Mouse (Mus musculus) frontal cortex, postnatal 25 days (tissue): ENCODE results near the gene Comt.

Source experiments
- DNase-seq, 2 experiments: peaks; one replicate each; pipeline ENCODE4 v3.0.0; 2022; ENCODE audit warnings: low spot score in 2 of 2

The Comt gene

DNA sequence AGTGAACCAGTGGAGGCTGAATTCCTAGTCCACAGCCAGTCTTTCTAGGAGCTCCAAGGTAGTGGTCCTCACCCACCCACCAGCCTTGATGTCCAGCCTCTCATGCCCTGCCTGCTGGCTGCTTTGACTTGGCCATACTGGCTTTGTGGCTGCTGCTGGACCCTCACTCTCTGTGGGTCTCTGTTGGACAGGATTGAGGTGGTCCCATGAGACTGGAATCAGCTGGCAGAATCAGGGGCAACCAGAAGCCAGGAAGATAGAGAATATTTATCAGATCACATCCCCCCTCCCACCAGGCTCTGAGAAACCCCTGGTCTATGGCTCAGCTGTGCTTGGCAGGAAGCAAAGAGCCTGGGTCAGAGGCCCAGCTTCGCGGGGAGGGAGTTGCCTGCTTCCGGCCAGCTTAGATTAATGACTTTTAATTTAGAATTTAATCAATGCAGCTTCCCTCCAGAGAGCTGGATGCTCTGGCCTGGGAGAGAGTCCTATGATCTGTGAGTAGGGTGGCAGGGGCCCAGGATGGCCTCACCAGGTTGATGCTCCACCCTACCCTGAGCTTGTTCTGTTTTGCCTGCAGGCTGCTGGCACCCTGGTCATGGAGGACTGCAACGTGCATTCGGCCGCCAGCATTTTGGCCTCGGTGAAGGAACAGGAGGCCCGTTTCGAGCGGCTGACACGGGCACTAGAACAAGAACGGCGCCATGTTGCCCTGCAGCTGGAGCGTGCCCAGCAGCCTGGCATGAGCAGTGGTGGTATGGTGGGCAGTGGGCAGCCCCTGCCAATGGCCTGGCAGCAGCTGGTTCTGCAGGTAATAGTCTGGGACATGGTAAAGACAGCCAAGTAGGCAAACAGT, 37.8 kb downstream of the Comt start:
- DNase-seq: no peak

DNA sequence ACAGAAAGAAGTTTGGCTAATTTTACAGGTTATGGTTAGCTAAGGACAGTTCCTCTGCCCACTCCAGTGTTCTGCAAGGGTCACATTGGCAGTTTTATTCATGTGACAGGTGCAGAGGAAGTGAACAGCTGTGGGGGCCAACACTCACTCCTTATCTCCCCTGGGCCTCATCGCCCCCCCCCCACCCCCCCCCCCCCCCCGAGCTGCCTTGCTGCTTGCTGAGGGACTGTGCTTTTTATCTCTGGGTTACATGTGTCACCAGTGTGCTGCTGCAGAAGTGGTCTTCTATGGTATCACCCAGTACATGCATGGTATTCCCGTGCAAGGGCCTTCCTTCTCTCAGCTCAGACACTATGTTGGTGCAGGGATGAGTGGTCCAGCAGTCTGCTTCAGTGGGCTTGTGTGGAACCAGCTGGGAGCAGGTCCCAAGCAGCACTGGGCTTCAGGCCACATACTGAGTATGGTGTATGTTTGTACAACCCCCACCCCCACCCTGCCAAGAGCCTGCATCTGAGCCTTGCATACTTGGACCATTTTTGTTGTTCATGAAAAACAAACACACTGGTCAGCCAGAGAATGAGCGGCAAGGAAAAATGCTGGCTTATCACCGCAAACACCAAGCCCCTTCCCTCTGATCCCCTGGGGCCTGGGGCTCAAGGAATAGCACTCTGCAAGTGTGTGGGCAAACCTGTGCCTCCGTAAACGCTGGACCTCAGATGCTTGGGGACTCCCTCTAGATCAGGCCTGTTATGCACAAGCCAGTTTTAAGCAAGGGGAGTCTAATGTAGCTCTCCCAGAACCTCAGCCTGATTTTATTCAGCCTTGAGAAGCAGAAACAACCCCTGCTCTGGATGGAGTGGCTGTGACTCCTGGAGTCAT, 38.7 kb downstream of the Comt start:
- no peak for DNase-seq

DNA sequence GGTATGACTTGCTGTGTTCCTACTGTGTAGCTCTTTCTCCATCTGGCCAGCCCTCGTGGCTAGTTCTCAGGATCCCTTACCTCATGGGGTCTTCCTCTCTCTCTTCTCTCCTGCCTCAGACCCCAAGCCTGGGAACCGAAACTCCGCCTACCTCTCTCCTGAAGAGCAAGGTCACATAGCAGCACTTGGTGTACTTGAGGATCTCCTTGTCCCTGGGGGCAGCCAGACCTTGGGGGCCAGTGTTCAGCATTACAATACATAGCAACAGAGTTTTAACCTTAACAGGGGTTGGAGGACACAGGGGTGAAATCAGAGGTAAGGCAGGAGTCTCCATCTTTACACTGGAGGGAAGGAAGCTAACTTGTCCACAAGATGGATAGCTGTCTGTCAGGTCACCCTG, 39.7 kb downstream of the Comt start:
- DNase-seq: no peak

DNA sequence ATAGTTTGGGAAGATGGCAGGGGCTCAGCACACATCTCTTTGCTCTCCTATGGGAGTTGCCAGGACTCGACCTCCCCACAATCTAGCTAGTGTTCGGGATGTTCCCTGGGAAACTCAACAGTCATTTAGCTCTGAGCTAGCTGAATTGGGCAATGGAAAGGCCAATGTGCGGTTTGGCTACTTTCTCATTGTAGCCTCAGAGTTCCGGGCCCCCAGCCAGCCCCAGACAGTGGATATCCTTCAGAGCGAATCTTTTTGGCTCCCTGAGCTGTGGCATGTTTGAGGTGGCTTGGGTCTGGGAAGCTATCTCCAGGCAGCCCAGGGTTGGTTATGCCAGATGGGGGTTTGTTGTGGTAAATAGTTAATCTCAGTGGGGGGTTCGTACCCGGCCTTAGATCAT, 40.2 kb downstream of the Comt start:
- DNase-seq: no peak

GRCm38 (mm10) chr16:18385411-18385810, 41.2 kb downstream of the Comt start:
- no peak for DNase-seq

GRCm38 (mm10) chr16:18384659-18385058, 42.0 kb downstream of the Comt start:
- DNase-seq: no peak

GRCm38 (mm10) chr16:18384211-18384610, 42.4 kb downstream of the Comt start:
- DNase-seq: no peak

DNA sequence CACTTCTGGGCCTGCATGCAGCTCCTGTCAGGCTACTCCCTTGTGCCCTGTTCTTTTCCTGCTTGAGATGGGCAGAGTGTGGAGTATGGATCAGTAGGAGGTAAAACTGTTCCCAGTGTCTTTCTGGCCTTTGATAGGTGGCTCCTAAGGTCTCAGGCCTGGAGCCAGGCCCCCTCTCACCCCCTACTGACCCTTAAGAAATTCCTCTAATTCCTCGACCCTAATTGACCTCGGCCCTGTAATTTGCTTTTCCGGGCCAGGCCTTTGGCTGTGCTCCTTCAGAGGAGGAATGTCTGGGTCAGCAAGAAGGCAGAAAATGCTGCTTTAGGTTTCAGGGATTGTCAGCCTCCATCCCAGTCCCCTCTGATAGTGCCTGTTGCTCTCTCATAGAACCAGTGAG, 42.9 kb downstream of the Comt start:
- no peak for DNase-seq

DNA sequence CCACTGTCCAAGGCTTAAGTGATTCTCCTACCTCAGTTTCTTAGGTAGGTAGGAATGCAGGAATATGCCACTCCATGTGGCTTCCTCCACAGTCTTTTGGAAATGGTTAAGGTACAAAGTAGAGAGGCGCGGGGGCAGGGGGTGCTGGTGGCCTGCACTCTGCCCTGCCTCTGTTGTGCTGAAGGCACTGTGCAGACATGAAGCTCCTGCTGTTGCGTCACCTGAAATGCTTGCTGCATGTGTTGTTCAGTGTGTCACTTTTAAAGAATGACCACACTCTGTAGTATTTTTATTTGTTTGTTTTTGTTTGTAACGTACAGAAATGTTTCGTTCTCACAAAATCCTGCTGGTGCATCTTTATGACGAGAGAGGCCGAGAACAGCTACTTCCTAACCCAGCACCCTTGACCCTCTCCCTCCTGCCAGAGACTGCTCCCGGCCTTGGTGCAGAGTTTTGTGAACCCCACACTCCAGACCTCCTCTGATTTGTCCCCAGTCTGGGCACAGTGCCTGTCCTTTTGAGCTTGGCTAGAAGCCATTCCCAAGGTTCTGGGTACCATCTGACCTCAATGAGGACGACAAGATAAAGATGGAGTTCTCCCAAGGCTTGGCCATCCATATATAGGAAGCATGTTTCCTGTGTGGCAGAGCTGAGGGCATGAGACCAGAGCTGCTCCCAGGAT, 43.5 kb downstream of the Comt start:
- DNase-seq: no peak

- no peak for DNase-seq
Measured at GRCm38 (mm10) chr16:18381621-18382258, 44.9 kb downstream of the Comt start.

GRCm38 (mm10) chr16:18380495-18381063, 46.1 kb downstream of the Comt start:
- no peak for DNase-seq

DNA sequence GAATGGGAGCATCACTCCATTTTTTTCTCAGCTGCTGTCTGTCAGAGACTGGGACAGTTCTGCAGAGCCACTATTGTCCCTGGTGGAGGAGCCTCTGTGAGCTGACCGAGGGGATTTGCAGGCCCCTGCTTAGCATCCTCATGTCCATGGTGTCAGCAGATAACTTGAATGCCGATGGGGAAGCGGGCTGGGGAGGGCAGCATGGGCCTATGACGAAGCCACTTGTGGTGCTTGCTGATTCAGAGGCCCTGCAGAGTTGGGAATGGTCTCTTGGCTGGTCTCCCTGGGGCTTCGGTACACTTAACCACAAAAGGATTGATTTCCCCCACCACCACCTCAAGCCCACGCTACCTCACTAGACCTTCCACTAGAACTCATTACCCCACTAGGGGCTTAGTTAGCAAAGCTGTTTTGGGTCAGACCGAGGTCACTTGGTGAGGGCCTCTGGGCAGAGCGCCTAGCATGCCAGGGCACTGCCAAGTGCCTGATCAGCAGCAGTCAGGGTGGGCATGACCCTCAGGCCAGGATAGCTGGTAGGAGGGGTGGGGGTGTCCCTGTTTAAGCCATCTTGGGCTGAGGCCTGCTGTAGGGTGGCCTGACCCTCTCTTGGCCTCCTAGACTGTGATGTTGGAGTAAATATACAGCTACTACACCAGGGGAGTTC, 47.2 kb downstream of the Comt start:
- no peak for DNase-seq

GRCm38 (mm10) chr16:18378489-18378888, 48.2 kb downstream of the Comt start:
- no peak for DNase-seq

GRCm38 (mm10) chr16:18377203-18377602, 49.4 kb downstream of the Comt start:
- no peak for DNase-seq

DNA sequence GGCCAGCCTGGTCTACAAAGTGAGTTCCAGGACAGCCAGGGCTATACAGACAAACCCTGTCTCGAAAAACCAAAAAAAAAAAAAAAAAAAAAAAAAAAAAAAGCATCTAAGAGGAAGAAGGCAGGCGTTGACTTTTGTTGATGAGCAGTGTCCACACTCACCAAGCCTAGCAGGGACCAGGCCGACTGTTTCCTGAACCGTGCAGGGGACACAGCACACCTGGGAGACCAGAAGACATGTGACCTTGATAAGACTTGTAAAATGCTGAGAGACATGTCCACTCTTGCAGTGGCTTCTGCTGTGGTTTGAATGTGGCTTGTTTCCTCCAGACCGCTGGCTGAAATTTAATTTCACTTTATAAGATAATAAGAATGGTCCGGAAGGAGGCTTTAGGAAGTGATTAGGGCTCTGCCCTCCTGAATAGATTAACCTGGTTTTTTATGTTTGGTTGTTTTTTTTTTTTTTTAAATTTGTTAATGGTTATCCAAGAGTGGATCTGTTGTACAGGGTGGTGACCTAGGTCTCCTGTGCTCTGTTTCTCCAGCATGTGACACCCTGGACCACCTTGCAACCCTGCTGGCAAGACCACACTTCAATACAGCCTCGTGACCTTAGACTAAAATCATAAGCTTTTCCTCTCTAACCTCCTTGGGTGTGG, 50.2 kb downstream of the Comt start:
- no peak for DNase-seq

- DNase-seq: no peak
Measured at GRCm38 (mm10) chr16:18373632-18374031, 53.0 kb downstream of the Comt start.

- no peak for DNase-seq
Measured at GRCm38 (mm10) chr16:18370197-18370596, 56.5 kb downstream of the Comt start.

DNA sequence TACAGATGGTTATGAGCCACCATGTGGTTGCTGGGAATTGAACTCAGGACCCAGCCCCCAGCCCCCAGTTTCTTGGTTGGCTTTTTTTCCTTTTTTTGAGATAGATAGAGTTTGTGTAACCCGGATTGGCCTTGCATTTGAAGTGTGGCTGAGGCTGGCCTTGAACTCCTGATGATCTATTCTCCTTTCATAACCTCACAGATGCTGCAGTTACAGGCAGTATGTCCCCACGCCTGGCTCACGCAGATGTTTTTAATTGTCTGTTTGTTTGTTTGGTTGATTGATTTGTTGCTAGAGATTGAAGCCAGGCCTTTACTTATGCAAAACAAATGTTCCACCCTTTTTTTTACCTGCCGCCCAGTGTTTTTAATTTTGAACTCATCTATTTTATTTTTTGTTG, 59.8 kb downstream of the Comt start:
- no peak for DNase-seq

DNA sequence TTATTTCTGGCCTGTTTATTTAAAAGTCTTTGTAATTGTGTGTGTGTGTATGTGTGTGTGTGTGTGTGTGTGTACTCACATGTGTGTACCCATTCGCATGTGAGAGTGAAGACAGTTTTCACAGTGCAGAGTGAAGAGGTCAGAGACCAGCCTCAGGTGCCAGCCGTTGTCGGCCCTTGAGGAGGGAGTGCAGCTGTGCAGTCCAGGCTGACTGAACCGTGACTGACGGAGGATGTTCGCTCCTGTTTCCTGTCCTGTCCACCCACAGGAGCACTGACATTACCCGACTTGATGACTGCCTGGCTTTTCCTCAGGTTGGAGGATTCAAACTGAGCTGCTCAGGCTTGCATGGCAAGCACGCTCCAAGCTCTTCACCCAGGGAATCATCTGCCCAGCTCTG, 63.7 kb downstream of the Comt start:
- DNase-seq: no peak

DNA sequence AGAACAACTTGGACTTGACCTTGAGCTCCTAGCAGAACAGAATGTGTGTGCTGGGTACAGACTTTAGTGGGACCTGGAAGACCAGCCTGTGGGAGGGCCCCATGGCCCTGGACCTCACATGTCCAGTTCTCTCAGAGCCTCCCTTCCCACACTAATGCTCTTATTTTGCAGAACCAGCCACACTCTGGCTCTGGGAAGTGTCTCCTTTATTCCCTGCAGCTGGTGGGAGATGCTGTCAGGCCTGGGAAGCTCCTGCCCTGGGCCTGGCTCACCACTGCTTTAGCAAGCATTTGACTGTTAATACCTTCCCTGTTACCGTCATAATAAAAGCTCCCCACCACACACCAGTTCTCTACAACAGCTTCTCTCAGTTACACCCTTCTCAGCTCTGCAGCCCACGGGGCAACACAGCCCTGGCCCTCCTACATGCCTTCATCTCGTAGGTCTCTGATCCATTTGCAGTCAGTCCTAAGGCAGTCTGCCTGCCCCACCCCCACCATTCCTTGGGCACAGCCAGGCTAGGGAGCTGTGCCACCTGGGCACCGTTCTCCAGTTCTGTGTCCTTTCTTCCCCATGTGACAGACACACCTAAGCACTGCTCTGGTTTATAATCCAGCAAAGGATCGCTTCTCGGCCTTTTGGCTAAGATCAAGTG, 66.4 kb downstream of the Comt start:
- no peak for DNase-seq
